Mouse (Mus musculus) liver, embryonic 11.5 days (tissue): ENCODE results near the gene Gm33543. TPM values are rescaled to one million over a fixed set of nuclear protein-coding genes. Genes with fewer than 3 reads are reported as not detected.

Experiments used
- ATAC-seq: fragments of 200-750 bp; cut with Nextera tagmentation; replicated peaks from 2 replicates; pipeline ENCODE4 v1.8.0; 2017; ENCODE audit warnings: moderate number of reproducible peaks, mild to moderate bottlenecking, moderate TSS enrichment, moderate library complexity; ENCODE audit not compliant: low FRiP score
- DNase-seq: peaks from one replicate; pipeline ENCODE4 v3.0.0-alpha.2; 2017; ENCODE audit warnings: low spot score
- H3K27ac ChIP-seq: fragments of 300-500 bp; sonication (generic); 2 replicates; pipeline ENCODE4 v1.5.1; 2014; ENCODE audit warnings: mild to moderate bottlenecking, low read depth, low read length, control low read depth
- H3K27me3 ChIP-seq: fragments of 300-500 bp; sonication (generic); replicated peaks from 2 replicates; pipeline ENCODE4 v1.6.1; 2014; ENCODE audit warnings: low read length, mixed read lengths; ENCODE audit not compliant: control insufficient read depth, insufficient read depth
- H3K36me3 ChIP-seq: fragments of 300-500 bp; sonication (generic); 2 replicates; pipeline ENCODE4 v1.6.1; 2014; ENCODE audit warnings: mild to moderate bottlenecking, low read length, moderate library complexity, mixed read lengths; ENCODE audit not compliant: control insufficient read depth, insufficient read depth
- H3K4me1 ChIP-seq: fragments of 300-500 bp; sonication (generic); replicated peaks from 2 replicates; pipeline ENCODE4 v1.6.1; 2014; ENCODE audit warnings: low read length, mixed read lengths; ENCODE audit not compliant: control insufficient read depth, insufficient read depth
- H3K4me2 ChIP-seq: fragments of 300-500 bp; sonication (generic); 2 replicates; pipeline ENCODE4 v1.6.1; 2014; ENCODE audit warnings: mild to moderate bottlenecking, control low read depth, moderate library complexity
- H3K4me3 ChIP-seq: fragments of 300-500 bp; sonication (generic); 2 replicates; pipeline ENCODE4 v1.5.1; 2014; ENCODE audit warnings: low read depth, low read length, control low read depth
- H3K9ac ChIP-seq: fragments of 300-500 bp; sonication (generic); 2 replicates; pipeline ENCODE4 v1.6.1; 2014; ENCODE audit warnings: low read depth, low read length, control low read depth
- H3K9me3 ChIP-seq: fragments of 300-500 bp; sonication (generic); 2 replicates; pipeline ENCODE4 v1.6.1; 2016; ENCODE audit warnings: low read length, inconsistent platforms, mixed read lengths; ENCODE audit not compliant: control insufficient read depth
- WGBS: fragments of 180-500 bp; shearing (Covaris S2); extraction: QIAGEN DNeasy Blood & Tissue Kit; methylation state at CpG from one replicate; pipeline ENCODE4 v1.1.7; 2014; 5-methylcytosine and 5-hydroxymethylcytosine counted together
- polyA plus RNA-seq: library from polyadenylated mRNA; unstranded; fragments of >200 nt; fragmentation: Nextera tagmentation; extraction: Ambion mirVana; gene quantifications from 2 replicates; pipeline ENCODE4 v1.2.1, GENCODE M21; 2014

Gm33543 gene
- polyA plus RNA-seq, 1 experiment from 2014 or later = not detected

DNA sequence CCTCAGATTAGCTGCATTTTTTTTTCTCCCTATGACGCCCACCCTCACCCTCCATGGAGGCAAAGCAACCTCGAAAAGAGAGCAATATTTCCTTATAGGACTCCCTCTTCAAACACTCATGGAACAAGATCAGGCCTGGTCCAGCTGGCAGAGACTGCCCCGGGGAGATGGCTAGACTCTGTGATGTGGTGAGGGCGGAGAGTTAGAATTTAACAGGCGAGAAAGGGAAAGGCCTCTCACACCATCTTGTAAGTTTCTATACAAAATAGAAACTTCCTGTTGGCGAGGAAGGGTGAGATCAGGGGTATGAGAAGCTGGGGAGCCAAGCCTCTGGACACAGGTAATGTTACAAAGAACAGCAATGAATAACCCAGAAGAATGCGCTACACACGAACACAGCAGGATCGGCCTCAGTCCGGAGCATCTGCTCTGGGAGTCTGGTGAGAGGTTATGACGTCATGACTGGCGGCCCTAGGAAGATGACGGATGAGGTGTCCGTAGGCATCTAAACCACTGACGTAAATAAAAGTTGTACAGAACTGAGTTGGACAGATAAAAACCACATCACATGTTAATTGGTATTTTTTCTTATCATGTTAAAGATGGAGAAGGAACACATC, 64.9 kb downstream of the Gm33543 start:
- Histone ChIP-seq H3K4me3 (no peak overlapping the region), H3K9me3 (no peaks in the 10 kb centered on the region), H3K4me1 (no peaks in the 10 kb centered on the region), H3K36me3 (no peaks in the 10 kb centered on the region), H3K27me3 (no peaks in the 10 kb centered on the region), H3K9ac (no peak overlapping the region), H3K4me2 (no peak overlapping the region), H3K27ac (no peak overlapping the region)
- DNase-seq (no peak), ATAC-seq (no peak)
- 84% methylated on average over 15 of the region's 15 CpGs for WGBS

DNA sequence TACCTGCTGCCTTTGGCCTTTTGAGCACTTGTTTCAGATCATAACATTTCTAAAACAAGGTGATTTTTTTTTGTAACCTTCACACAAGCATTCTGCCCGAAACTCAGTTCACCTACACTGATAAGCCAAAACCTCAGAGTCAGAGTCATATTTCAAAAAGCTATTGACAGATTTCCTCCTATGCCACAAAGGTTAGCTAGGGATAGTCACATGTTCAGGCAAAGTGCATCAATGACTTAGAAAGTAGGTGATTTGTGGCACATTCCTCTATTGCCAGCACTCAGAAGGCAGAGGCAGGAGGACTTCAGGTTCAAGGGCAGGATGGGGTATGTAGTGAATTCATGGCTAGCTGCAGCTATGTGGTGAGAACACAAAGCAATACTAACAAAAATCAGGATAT, 65.7 kb downstream of the Gm33543 start:
- Histone ChIP-seq H3K36me3 (no peaks in the 10 kb centered on the region), H3K4me1 (no peaks in the 10 kb centered on the region), H3K27me3 (no peaks in the 10 kb centered on the region), H3K27ac (no peak overlapping the region), H3K9ac (no peak overlapping the region), H3K9me3 (no peaks in the 10 kb centered on the region), H3K4me2 (no peak overlapping the region), H3K4me3 (no peak overlapping the region)
- DNase-seq (no peak), ATAC-seq (no peak)
- 63% methylated on average over 1 of the region's 1 CpGs for WGBS

DNA sequence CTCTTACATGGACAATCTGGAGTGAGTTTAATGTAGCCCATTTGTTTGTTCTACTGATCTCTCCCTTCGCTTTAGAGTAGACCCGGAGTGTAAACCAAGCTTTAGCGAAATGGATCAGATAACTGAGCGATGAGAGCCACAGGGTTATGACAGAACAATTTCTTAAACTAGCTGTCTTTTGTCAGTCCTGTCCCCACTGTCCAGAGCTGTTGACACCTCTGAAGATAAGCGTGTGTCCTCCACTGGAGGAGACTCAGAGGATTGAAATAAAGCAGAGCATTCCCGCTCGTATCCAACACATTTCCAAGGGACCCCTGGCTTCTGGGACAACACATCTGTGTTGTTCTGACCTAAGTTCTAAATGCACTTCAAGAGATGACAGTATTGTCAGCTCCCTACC, 67.9 kb downstream of the Gm33543 start:
- Histone ChIP-seq H3K9me3 (no peaks in the 10 kb centered on the region), H3K36me3 (no peaks in the 10 kb centered on the region), H3K4me1 (no peaks in the 10 kb centered on the region), H3K4me3 (no peak overlapping the region), H3K27me3 (no peaks in the 10 kb centered on the region), H3K9ac (no peak overlapping the region), H3K27ac (no peak overlapping the region), H3K4me2 (no peak overlapping the region)
- WGBS = 70% methylated on average over 7 of the region's 7 CpGs
- DNase-seq = no peak
- ATAC-seq = no peak

DNA sequence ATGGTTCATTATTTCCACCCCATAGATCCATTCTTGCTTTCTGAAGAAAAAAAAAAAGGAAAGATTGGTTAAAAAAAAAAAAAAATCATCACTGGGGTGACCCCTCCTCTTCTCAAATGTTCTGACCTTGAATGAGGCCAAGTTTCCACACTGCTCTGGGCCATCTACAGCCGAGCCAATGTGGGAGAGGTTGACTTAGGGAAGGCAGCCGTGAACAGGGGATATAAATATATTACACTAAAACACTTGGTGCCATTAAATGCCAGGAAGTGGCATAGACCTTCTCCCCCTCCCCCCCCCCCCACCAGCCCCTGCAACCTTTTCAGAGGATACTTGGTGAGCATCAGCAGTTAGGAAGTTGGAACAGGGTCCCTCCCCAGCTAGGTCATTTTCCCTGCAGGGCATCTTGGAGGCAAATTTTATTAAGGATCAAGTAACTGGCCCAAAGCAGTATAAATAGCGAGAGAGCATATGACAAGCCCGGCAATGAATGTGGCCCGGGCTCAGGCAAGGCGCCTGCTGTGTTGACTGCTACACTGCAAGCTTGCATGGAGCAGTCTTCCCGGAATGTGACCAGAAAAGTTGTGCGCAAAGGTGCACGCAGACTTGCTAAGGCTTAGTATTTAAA, 68.6 kb downstream of the Gm33543 start:
- Histone ChIP-seq H3K27me3 (no peaks in the 10 kb centered on the region), H3K4me1 (no peaks in the 10 kb centered on the region), H3K9me3 (no peaks in the 10 kb centered on the region), H3K4me3 (no peak overlapping the region), H3K9ac (no peak overlapping the region), H3K27ac (no peak overlapping the region), H3K4me2 (no peak overlapping the region), H3K36me3 (no peaks in the 10 kb centered on the region)
- WGBS = 82% methylated on average over 9 of the region's 9 CpGs
- ATAC-seq = no peak
- no peak for DNase-seq

Other genes with a start within 250 kb of the Gm33543 start
- not detected in 2 replicates for gene Anapc15-ps, start 169.5 kb downstream of the Gm33543 start, polyA plus RNA-seq
- 14.1 and 14.4 TPM in 2 replicates for gene Eea1, start 97.7 kb upstream of the Gm33543 start, polyA plus RNA-seq